Mouse (Mus musculus) layer of hippocampus, adult 9-11 months (tissue): ENCODE measurements around the gene Cldn6.

Experiments used
- DNase-seq: peaks from one replicate; pipeline ENCODE4 v3.0.0; 2022

Cldn6 gene

DNA sequence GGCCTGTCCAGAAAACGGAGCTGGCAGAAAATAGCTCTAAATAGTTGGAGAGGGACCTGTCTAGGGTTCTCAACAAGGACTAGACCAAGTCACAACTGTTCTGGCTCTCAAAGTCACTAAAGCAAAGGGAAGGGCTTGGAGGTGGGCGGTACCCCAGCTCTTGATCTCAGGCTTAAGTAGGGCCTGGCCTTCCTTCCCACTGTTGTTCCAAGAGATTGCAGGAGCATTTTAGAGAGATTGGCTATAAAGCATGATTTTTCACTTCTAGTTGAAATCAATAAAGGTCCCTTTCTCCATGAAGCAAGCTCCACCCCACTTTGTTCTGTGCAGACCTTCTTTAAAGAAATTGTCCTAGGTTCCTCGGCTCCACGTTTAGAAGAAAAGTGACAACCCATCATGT is 46.4 kb downstream of the Cldn6 start:
- DNase-seq: no peak

DNA sequence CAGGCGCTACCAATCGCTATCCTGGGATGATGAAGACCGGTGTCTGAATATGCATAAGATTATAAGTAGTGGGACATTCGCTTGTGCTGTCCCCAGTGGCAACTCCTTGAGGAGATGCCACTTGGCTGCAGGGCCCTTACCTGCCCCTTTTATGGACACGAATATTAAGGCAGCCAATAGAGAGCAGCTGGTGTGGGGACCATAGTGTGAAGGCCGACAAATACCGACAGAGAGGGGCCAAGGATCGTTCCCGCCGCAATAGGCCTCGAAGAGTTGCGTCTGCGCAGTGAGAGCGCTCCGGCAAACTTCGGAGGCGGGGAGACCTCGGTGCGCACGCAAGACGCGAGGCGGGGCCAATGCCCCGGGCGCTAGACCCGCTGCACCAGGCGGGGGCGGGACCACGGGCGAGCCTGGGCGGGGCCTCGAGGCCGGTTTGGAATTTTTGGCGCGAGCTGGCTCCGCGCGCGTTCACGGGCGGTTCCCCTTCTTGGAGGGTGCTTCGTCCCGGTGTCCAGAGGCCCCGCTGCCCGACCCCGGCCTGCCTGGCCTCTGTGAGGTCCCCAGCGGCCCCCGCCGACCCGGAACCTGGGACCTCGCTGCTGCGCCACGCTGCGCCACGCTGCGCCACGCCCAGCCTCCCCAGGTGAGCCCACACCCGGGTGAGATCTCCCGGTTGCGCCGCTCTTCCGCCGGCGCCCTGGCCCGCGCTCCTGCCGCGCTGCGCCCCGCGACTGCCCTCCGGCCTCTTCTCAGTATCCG is 47.1 kb downstream of the Cldn6 start, which contains the start of gene Pkmyt1:
TSS of gene Pkmyt1 (plus strand) at position 338 of the 759 bp plus-strand sequence.
- peak; percentile 92 for DNase-seq

DNA sequence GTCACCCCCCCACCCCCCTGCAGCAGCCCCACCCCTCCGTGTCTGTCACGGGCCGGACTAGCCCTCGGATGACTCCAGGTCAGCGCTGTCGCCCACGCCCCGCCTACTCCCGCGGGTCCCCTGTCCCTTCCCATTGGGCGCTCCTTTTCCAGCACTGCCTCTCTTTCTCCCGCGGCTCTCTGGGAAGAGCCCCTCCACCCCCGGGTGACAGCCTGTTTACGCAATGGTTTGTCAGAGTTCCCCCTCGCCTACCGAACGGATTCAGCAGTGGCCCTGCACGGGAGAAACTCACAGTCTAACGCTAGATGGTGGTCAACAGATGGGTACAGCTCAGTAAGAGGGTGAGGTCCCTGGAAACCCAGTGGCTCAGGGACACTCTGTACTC is 47.7 kb downstream of the Cldn6 start:
- peak; percentile 87 for DNase-seq

DNA sequence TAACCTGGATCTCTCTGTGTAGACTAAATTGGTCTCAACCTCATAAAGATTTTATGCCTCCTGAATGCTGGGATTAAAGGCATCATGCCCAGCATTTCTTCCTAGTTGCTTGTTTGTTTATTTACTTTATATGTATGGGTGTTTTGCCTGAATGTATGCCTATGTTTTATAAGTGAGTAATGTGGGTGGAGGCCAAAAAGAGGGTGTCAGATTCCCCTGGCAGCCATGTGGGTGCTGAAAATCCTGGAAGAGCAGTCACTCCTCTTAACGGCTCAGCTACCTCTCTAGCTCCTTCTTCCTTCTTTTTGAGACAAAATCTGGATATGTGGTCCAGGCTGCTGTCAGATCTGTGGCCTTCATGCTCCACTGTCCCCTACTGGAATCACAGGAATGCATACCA is 51.4 kb downstream of the Cldn6 start:
- DNase-seq: no peak
